Mouse (Mus musculus) frontal cortex, adult 2 months (tissue): ENCODE data around the gene Smim10l1. TPM values are rescaled to one million over a fixed set of nuclear protein-coding genes. Genes with fewer than 3 reads are reported as not detected.

Experiments used
- DNase-seq, 2 experiments: peaks; one replicate each; pipeline ENCODE4 v3.0.0; 2022; ENCODE audit warnings: low spot score in 1 of 2; ENCODE audit errors: extremely low spot score in 1 of 2
- polyA plus RNA-seq: library from polyadenylated mRNA; depleted of rRNA; stranded (reverse); fragments of >200 nt; gene quantifications from 2 replicates; pipeline ENCODE4 v1.2.3, GENCODE M21; 2012; rRNA removed

Gene Smim10l1
- 71.0 and 85.9 TPM in 2 replicates for polyA plus RNA-seq

DNA sequence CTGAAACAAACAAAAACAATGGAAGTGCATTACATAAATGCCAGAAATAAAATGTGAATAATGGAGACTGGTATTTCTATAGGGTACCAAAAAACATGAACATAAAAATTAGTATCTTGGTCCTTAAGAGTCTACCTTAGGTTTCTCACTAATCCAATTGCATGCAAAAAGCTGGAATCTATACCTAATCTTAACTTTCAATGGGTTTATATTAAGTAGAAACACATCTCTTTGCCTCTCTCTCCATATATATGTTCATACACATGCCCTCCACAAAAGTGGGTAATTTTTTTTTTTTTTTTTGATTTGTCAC is at the start of gene Smim10l1:
Gene Smim10l1, plus strand, starts transcription at position 301 of the 313 bp plus-strand sequence.
- no peak for DNase-seq

DNA sequence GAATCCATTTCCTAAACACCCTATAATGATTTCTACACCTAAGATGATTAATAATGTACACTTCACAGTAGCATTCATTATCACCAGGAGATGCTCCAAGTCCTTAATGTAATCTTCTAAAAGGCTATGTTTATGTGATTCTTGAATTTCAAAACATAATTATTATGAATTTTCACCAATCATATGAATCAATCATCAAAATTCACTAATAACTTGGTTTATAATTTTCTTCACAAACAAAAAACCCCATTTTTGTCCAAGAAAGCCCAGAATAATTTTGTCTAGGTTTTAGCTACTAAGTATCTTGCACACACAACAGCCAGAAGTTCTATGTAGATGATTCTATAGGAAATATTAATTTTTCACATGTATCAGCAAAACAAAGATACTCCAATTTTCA is 49.0 kb upstream of the Smim10l1 start, which contains the start of gene Tas2r140:
Gene Tas2r140, minus strand, starts transcription at position 101 of the 400 bp plus-strand sequence.
- no peak for DNase-seq

DNA sequence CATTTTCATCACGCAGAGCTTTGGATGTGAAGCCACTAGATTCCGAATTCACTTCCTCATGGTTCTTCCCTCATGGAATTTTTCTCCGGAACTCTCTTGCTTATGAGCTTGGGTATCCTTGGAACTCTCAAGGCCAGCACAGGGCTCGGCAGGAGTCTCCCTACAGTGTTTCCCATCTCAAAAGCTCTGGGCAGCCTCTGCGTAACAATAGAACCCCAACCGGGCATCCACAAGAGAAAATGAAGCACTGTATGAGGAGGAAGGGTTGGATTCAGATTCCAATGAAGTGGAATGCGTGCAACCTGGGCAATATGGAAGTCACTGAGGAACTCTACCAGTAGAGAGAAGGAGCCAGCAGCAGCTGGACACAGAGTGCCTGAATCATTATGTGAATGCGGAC is 12.5 kb upstream of the Smim10l1 start:
- no peak for DNase-seq

DNA sequence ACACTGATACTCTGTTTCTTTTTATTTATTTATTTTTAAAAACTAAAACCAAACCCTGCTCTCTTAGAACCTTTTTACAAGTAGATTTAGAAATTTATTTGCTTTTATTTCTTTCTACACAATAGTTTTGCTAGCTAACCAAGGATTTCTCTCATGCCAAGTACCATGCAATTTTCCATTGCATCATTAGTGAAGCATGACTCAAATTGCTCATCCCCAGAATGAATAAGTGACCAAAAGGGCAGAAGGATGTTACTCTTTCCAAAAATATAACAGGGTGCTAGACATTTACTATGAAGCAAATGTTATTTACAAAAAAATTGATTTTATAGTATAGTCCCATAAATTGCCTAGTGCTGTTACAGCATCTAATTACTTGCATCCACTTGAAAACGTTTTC is 2.3 kb upstream of the Smim10l1 start:
- DNase-seq = no peak

DNA sequence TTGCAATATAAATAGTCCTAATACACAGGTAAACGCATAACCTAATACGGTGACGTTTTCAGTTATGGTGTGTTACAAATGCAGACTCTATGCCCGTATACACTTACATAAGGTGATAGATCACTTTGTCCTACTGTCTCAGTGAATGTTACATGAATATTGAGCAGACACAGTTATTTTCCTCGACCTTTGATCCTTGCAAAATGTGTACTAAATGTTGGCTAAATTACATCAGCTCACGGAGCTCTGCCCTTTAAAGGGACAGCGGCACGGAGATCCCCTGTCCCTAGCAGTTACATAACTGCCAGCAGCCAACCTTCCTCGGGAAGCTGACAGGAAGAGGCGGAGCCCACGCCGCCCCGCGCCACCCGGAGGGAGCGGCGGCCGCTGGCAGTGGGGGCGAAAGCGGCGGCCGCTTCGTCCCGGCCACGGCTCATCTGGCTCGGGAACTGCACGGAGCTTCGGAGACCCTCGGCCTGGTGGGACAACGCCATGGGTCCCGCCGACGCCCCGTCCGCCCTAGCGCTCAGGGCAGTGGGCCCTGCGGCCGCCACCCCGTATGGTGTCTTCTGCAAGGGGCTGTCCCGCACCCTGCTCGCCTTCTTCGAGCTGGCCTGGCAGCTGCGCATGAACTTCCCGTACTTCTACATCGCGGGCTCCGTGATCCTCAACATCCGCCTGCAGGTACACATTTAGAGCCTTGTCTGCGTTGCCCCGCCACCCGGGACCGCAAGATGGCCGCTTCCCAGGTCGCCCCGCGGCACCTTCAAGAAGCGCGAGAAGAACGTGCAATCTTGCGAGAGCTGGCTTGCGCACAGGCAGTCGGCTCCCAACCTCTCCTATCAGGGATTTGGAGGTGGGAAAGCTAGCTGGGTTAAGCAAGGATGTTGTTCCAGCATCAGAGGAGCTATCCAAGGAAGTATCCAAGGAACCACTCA is 482 bp downstream of the Smim10l1 start:
- DNase-seq = peak; percentile 87 to 91

Other genes with a start within 250 kb of the Smim10l1 start
- gene Tas2r116, start 249.5 kb upstream of the Smim10l1 start, polyA plus RNA-seq = not detected in 2 replicates
- not detected in 2 replicates for gene Tas2r110, start 236.9 kb upstream of the Smim10l1 start, polyA plus RNA-seq
- not detected in 2 replicates for gene Tas2r113, start 211.9 kb upstream of the Smim10l1 start, polyA plus RNA-seq
- not detected in 2 replicates for gene Tas2r125, start 195.3 kb upstream of the Smim10l1 start, polyA plus RNA-seq
- gene Tas2r129, start 153.8 kb upstream of the Smim10l1 start, polyA plus RNA-seq = not detected in 2 replicates
- not detected in 2 replicates for gene Tas2r131, start 147.0 kb upstream of the Smim10l1 start, polyA plus RNA-seq
- gene Tas2r109, start 123.9 kb upstream of the Smim10l1 start, polyA plus RNA-seq = not detected in 2 replicates
- not detected in 2 replicates for gene Tas2r103, start 67.8 kb upstream of the Smim10l1 start, polyA plus RNA-seq
- not detected in 2 replicates for gene Tas2r140, start 49.1 kb upstream of the Smim10l1 start, polyA plus RNA-seq
- not detected in 2 replicates for gene 5530400C23Rik, start 187.3 kb downstream of the Smim10l1 start, polyA plus RNA-seq